Mouse (Mus musculus): ENCODE data around the gene Atp5s. TPM values are rescaled to one million over a fixed set of nuclear protein-coding genes. Genes with fewer than 3 reads are reported as not detected.

The Atp5s gene
- polyA plus RNA-seq, 1 experiment from 2014 or later: 31.1 TPM

- Histone ChIP-seq H3K36me3 (no peaks in the 10 kb centered on the region), H3K4me1 (replicated peaks) (no peaks in the 10 kb centered on the region; the same call in 1 of the 2 replicates), H3K27me3 (replicated peaks) (no peaks in the 10 kb centered on the region), H3K27ac (ENCODE audit: poor library complexity, severe bottlenecking) (no peak overlapping the region), H3K4me2 (no peak overlapping the region), H3K9ac (no peak overlapping the region), H3K4me3 (no peak overlapping the region), H3K9me3 (replicated peaks) (no peaks in the 10 kb centered on the region)
- 79% methylated on average over 17 of the region's 17 CpGs for WGBS
- ATAC-seq (ENCODE audit: insufficient number of reproducible peaks, low FRiP score): no peak
Measured at GRCm38 (mm10) chr12:69693471-69693870, 31.3 kb upstream of the Atp5s start.

- Histone ChIP-seq H3K36me3 (peaks cover 14% of the 10 kb centered on the region), H3K27me3 (replicated peaks) (no peaks in the 10 kb centered on the region), H3K27ac (ENCODE audit: poor library complexity, severe bottlenecking) (no peak overlapping the region), H3K4me3 (no peak overlapping the region), H3K9me3 (replicated peaks) (no peaks in the 10 kb centered on the region), H3K4me1 (replicated peaks) (no peaks in the 10 kb centered on the region), H3K4me2 (no peak overlapping the region), H3K9ac (no peak overlapping the region)
- WGBS: 75% methylated on average over 5 of the region's 5 CpGs
- no peak for ATAC-seq (ENCODE audit: insufficient number of reproducible peaks, low FRiP score)
Measured at GRCm38 (mm10) chr12:69696746-69697145, 28.0 kb upstream of the Atp5s start.

GRCm38 (mm10) chr12:69698352-69698751, 26.4 kb upstream of the Atp5s start:
- Histone ChIP-seq H3K4me3 (no peak overlapping the region), H3K27ac (ENCODE audit: poor library complexity, severe bottlenecking) (no peak overlapping the region), H3K36me3 (peaks cover 19% of the 10 kb centered on the region)

GRCm38 (mm10) chr12:69704799-69705458, 19.8 kb upstream of the Atp5s start:
- peaks cover 5% of the 10 kb centered on the region; the same call in 1 of the 2 replicates for H3K4me1 ChIP-seq (replicated peaks)
- WGBS: 63% methylated on average over 11 of the region's 11 CpGs
- H3K27me3 ChIP-seq (replicated peaks): no peaks in the 10 kb centered on the region
- H3K4me3 ChIP-seq: no peak overlapping the region
- no peaks in the 10 kb centered on the region for H3K9me3 ChIP-seq (replicated peaks)
- H3K27ac ChIP-seq (ENCODE audit: poor library complexity, severe bottlenecking): no peak overlapping the region
- peak overlapping the region; percentile 24 for H3K4me2 ChIP-seq
- ATAC-seq (ENCODE audit: insufficient number of reproducible peaks, low FRiP score): peak; percentile 64
- H3K9ac ChIP-seq: no peak overlapping the region
- H3K36me3 ChIP-seq: peaks cover 11% of the 10 kb centered on the region

More at GRCm38 (mm10) chr12:69698352-69698751, 26.4 kb upstream of the Atp5s start:
- ATAC-seq (ENCODE audit: insufficient number of reproducible peaks, low FRiP score): no peak
- H3K4me1 ChIP-seq (replicated peaks): no peaks in the 10 kb centered on the region
- no peaks in the 10 kb centered on the region for H3K27me3 ChIP-seq (replicated peaks)
- WGBS: 75% methylated on average over 6 of the region's 6 CpGs
- H3K4me2 ChIP-seq: no peak overlapping the region
- H3K9me3 ChIP-seq (replicated peaks): no peaks in the 10 kb centered on the region
- no peak overlapping the region for H3K9ac ChIP-seq

GRCm38 (mm10) chr12:69713628-69714027, 11.1 kb upstream of the Atp5s start:
- peaks cover 5% of the 10 kb centered on the region; the same call in 1 of the 2 replicates for H3K9me3 ChIP-seq (replicated peaks)
- no peak overlapping the region for H3K27ac ChIP-seq (ENCODE audit: poor library complexity, severe bottlenecking)
- H3K4me2 ChIP-seq: no peak overlapping the region
- H3K9ac ChIP-seq: no peak overlapping the region
- no peaks in the 10 kb centered on the region for H3K4me1 ChIP-seq (replicated peaks)
- no peaks in the 10 kb centered on the region for H3K27me3 ChIP-seq (replicated peaks)
- no peak for ATAC-seq (ENCODE audit: insufficient number of reproducible peaks, low FRiP score)
- peaks cover 11% of the 10 kb centered on the region for H3K36me3 ChIP-seq
- H3K4me3 ChIP-seq: no peak overlapping the region

GRCm38 (mm10) chr12:69722857-69723256, 1.9 kb upstream of the Atp5s start:
- no peak overlapping the region for H3K9ac ChIP-seq
- no peak overlapping the region for H3K27ac ChIP-seq (ENCODE audit: poor library complexity, severe bottlenecking)
- H3K4me1 ChIP-seq (replicated peaks): peaks cover 17% of the 10 kb centered on the region
- H3K9me3 ChIP-seq (replicated peaks): peaks cover 14% of the 10 kb centered on the region
- 89% methylated on average over 3 of the region's 3 CpGs for WGBS
- no peak for ATAC-seq (ENCODE audit: insufficient number of reproducible peaks, low FRiP score)
- H3K4me2 ChIP-seq: no peak overlapping the region
- H3K36me3 ChIP-seq: peaks cover 19% of the 10 kb centered on the region
- H3K27me3 ChIP-seq (replicated peaks): no peaks in the 10 kb centered on the region
- no peak overlapping the region for H3K4me3 ChIP-seq

GRCm38 (mm10) chr12:69723376-69723775, 1.4 kb upstream of the Atp5s start:
- Histone ChIP-seq H3K4me3 (peak overlapping the region; percentile 64), H3K9ac (peak overlapping the region; percentile 81; the same call in 1 of the 2 replicates), H3K4me1 (replicated peaks) (peaks cover 17% of the 10 kb centered on the region), H3K27ac (ENCODE audit: poor library complexity, severe bottlenecking) (no peak overlapping the region), H3K27me3 (replicated peaks) (no peaks in the 10 kb centered on the region), H3K4me2 (peak overlapping the region; percentile 85), H3K9me3 (replicated peaks) (peaks cover 10% of the 10 kb centered on the region), H3K36me3 (peaks cover 15% of the 10 kb centered on the region)
- ATAC-seq (ENCODE audit: insufficient number of reproducible peaks, low FRiP score): no peak
- WGBS: 55% methylated on average over 2 of the region's 2 CpGs

GRCm38 (mm10) chr12:69724018-69724710, 586 bp upstream of the Atp5s start:
- Histone ChIP-seq H3K27ac (ENCODE audit: poor library complexity, severe bottlenecking) (0 out of 2 replicates have a peak overlapping the region, but pooled peaks have one; percentile 32), H3K27me3 (replicated peaks) (no peaks in the 10 kb centered on the region), H3K9ac (peak overlapping the region; percentile 81), H3K4me2 (peak overlapping the region; percentile 85), H3K4me1 (replicated peaks) (peaks cover 17% of the 10 kb centered on the region), H3K36me3 (peaks cover 11% of the 10 kb centered on the region), H3K4me3 (peak overlapping the region; percentile 64), H3K9me3 (replicated peaks) (peaks cover 6% of the 10 kb centered on the region)
- 4% methylated on average over 24 of the region's 24 CpGs for WGBS
- ATAC-seq (ENCODE audit: insufficient number of reproducible peaks, low FRiP score): peak; percentile 3

- Histone ChIP-seq H3K9me3 (replicated peaks) (no peaks in the 10 kb centered on the region), H3K27ac (ENCODE audit: poor library complexity, severe bottlenecking) (no peak overlapping the region), H3K4me1 (replicated peaks) (peaks cover 12% of the 10 kb centered on the region), H3K36me3 (no peaks in the 10 kb centered on the region), H3K4me2 (no peak overlapping the region), H3K4me3 (no peak overlapping the region), H3K27me3 (replicated peaks) (no peaks in the 10 kb centered on the region), H3K9ac (no peak overlapping the region)
- ATAC-seq (ENCODE audit: insufficient number of reproducible peaks, low FRiP score): no peak
- WGBS: 91% methylated on average over 1 of the region's 1 CpGs
Measured at GRCm38 (mm10) chr12:69729246-69729645, 4.5 kb downstream of the Atp5s start.

- no peaks in the 10 kb centered on the region for H3K9me3 ChIP-seq (replicated peaks)
- H3K4me3 ChIP-seq: no peak overlapping the region
- 67% methylated on average over 1 of the region's 1 CpGs for WGBS
- H3K27ac ChIP-seq (ENCODE audit: poor library complexity, severe bottlenecking): no peak overlapping the region
- 0 out of 2 replicates have a peak, but pooled peaks cover 11% of the 10 kb centered on the region for H3K4me1 ChIP-seq (replicated peaks)
- no peaks in the 10 kb centered on the region for H3K36me3 ChIP-seq
- no peak for ATAC-seq (ENCODE audit: insufficient number of reproducible peaks, low FRiP score)
- no peak overlapping the region for H3K9ac ChIP-seq
- no peaks in the 10 kb centered on the region for H3K27me3 ChIP-seq (replicated peaks)
- no peak overlapping the region for H3K4me2 ChIP-seq
Measured at GRCm38 (mm10) chr12:69730306-69730705, 5.6 kb downstream of the Atp5s start.

- Histone ChIP-seq H3K9me3 (replicated peaks) (no peaks in the 10 kb centered on the region), H3K36me3 (no peaks in the 10 kb centered on the region), H3K4me2 (no peak overlapping the region), H3K9ac (no peak overlapping the region), H3K4me3 (no peak overlapping the region), H3K27me3 (replicated peaks) (no peaks in the 10 kb centered on the region), H3K4me1 (replicated peaks) (0 out of 2 replicates have a peak, but pooled peaks cover 3% of the 10 kb centered on the region), H3K27ac (ENCODE audit: poor library complexity, severe bottlenecking) (no peak overlapping the region)
- ATAC-seq (ENCODE audit: insufficient number of reproducible peaks, low FRiP score): no peak
- WGBS: 58% methylated on average over 5 of the region's 5 CpGs
Measured at GRCm38 (mm10) chr12:69732221-69732620, 7.5 kb downstream of the Atp5s start.

All from heart, embryonic 12.5 days (tissue).